Mouse (Mus musculus): ENCODE results near the gene Ace.

Gene Ace

DNA sequence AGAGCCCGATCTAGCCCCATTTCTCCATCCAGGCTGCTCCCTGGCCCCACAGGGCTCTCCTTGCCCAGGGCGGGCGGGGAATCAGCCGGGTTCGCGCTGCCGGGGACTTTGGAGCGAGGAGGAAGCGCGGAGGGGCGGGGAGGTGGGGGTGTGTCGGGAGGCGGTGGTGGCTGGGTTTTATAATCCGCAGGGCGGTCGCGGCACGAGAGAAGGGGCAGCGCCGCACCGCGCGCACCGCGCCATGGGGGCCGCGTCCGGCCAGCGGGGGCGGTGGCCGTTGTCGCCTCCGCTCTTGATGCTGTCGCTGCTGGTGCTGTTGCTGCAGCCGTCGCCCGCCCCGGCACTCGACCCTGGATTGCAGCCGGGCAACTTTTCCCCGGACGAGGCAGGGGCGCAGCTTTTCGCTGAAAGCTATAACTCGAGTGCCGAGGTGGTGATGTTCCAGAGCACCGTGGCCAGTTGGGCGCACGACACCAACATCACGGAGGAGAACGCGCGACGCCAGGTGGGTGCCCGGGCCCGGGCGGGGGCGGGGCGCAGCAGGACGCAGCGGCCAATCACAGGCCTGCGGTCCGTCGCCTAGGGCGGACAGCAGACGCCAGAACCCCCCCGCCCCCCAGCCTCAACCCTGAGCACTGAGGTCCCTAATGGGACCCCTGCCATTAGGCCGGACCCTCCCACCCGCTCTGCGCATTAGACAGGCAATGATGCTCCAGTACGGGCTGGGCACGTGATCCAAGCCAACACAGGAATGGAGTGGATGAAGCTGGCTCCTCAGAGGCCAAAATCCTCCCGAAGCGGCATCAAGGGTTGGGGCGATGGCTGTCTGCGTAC is at the start of gene Ace:
Gene Ace (plus strand): TSS at position 205 of the 834 bp plus-strand sequence.
- no peak for DNase-seq

DNA sequence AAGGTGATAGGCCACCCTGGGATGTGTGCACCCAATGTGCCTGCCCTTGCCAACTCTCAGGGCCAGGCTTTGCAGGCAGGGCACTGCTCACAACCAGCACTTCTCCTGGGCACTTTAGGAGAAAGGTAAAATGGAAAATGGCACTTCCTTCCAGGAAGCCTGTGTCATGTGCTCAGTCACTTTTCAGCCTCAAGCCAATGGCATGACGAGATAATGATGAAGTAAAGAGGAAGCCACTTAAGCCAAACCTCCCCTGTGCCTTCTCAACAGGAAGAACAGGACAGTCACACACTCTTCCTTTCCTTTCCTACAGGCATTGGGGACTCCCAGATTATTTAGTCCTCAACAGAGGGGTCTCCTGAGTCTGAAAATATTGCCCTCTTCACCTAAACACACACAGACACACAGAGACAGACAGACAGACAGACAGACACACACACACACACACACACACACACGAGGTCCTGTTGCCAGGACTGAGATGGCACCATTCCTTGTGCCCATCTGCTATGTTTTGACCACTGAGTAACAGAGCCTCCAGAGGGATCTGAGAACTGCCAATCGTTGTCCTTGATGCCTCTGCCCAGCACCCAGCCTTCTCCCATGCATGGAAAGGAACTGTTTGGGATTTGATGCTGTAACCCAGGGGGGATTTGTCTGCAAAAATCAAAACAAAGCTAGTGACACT is 47.5 kb upstream of the Ace start:
- DNase-seq, result no peak

DNA sequence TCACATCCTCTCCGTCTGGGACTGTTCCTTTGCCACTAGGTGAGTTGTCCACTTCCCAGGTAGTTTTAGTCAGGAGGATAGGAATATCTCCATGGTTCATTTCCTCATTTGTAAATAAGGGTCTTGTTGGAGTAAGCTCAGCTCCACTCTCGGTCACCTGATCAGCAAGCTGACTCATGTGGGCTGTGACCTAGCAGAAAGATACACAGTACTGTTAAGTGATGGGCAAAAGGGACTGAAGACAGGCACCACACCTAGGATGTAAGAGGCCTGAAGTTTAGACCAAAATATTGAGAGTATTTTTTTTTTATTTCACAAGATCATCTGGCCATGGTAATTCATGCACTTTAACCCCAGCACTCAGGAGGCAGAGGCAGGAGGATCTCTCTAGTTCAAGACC is 46.9 kb upstream of the Ace start:
- no peak for DNase-seq

DNA sequence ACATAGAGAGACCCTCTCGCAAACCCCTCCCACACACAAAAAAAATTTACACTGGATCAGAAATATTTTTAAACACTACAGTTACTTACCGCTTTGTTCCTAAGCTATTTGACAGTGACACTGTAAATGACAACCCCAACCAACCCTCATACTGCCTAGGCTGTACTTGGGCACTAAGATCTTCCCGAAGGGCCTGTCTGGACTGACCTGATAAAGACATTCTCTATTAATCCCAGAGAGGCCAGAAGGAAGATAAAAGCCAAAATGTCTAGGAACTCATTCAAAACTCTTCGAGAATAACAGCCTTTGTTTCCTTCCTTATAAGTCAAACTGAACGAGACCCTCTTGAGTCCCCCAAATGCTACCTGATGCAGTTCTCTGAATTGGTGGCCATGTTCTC is 46.5 kb upstream of the Ace start:
- no peak for DNase-seq

DNA sequence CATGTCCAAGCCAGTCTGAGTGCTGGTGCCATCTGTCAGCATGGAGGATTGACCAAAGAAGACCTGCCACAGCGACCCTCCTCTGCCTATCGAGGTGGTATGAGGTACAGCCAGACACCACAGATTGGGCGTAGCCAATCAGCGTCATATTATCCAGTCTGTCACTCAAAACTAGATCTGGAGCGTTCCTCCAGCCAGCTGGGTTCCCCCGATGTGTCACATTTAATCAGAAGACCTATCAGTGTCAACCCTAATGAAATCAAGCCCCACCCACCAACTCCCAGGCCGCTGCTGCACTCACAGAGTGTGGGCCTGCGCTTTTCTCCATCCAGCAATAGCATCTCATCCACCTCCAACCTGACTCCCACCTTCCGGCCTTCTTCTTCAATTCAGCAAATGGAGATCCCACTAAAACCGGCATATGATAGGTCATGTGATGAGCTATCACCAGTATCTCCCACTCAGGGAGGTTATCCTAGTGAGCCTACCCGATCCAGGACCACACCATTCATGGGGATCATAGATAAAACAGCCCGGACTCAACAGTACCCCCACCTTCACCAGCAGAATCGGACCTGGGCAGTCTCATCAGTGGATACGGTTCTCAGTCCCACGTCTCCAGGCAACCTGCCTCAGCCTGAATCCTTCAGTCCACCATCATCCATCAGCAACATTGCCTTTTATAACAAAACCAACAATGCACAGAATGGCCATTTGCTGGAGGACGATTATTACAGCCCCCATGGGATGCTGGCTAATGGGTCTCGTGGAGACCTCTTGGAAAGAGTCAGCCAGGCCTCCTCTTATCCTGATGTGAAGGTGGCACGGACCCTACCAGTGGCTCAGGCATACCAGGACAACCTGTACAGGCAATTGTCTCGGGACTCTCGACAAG is 44.7 kb upstream of the Ace start:
- DNase-seq, result peak; percentile 58

DNA sequence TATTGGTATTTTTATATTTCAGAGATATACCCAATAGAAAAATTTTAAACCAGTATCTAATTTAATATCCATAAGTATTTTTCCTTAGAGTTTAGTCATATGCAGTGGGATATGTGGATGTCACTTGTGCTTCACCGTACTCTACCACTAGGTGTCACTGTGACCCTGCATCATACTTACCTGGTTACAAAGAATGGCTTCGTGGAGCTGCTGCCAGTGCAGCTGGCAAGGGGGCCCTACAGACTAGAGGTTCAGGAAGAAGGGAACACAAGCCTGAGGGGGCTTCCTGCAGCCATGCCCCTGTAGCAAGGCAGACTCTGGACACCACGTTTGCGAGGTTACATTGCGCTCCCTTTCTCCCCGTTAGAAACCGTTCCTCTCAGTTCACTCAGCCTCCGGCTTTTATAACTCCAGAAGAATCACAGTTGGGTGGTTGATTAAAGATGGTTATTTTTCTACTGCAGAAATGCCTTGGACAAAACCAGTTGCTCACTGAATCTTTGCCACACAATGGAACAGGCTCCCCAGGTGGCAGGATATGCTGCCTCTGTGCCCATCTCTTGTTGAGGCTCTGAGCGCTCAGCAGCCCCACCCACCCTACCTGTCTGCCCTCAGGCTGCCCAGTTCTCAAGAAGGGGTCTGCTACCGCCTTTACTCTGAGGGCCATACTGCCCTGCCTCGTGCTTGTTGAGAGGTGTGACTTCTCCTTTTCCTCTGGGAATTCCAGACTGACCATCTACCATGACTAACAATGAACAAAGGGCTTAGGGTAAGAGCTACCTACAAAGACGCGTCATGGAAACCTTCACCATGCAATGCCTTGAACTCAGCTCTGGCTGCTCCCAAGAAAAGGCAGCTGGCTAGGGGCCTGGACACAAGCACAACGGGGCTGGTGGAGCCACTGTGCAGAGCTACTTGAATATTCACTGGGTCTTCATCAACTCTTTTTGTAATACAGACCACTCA is 40.4 kb upstream of the Ace start:
- DNase-seq, result peak; percentile 75

DNA sequence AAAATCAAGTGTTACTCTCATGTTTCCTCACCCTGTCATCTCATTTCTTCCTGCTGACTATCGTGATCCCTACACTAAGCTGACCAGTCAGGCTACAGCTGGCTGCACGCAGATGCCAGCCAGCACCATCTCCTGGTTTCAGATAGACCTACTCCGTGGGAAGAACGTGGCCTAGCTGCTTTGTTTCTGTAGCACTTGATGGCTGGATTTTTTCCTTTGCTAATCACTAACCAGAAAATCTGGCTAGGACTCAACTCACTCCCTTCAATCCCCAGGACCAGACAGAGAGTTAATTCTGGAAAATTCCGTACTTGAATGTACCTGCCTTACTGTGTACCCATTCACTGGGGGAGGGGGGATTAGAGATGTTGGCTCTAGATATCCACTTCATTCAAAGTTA is 39.6 kb upstream of the Ace start:
- no peak for DNase-seq

DNA sequence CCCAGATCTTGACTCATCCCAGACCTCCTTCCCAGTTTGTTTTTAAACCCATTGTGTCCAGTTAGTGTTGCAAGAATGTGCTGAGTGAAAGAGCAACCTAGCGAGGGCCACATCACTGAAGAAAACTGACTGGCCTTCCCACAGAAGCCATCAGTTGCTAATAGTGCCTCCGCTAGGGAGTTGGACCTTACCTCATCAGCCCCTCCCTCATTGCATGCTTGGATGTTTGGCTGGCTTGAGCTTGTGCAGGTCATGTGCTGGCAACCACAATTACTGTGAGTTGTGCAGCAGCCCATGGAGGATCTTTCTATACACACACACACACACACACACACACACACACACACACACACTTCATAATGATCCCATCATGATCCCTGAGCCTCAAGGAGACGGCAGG is 36.4 kb upstream of the Ace start:
- no peak for DNase-seq

DNA sequence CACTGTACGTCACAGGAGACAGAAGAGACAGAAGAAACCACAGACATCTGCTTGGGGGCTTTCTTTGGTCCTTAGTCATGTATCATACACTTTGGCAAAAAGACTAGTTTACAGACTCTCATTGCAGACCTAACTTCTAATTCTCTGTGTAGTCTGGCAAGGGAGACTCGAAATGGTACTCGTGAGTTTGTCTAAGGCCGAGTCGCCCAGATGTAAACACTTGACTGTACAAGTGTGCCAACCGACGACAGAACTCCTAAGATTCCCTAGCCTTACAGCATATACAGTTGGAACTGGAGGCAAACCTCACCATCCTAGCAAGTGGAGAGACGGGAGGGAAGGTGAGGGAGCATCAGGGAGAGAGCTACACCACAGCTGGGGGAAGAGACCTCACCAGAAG is 34.0 kb upstream of the Ace start:
- DNase-seq, result no peak

DNA sequence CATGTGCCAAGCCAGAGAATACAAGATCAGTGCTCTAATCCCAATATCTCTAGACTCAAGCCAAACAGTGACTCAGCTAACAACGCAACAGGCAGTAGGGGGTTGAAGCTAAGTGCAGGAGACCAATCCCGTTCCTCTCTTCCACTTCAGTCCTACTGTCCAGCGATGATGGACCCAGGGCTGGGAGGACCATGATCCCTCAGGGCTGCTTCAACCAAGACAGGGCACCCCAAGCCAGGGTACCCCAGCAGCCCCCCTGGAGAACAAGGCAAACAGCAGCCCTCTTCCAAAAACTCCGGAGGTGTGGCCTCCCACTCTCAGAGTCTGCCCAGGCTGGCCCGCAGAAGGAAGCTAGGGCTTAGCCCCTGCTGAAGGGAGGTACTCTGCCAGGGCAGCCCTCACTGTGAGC is 33.4 kb upstream of the Ace start:
- DNase-seq, result no peak

DNA sequence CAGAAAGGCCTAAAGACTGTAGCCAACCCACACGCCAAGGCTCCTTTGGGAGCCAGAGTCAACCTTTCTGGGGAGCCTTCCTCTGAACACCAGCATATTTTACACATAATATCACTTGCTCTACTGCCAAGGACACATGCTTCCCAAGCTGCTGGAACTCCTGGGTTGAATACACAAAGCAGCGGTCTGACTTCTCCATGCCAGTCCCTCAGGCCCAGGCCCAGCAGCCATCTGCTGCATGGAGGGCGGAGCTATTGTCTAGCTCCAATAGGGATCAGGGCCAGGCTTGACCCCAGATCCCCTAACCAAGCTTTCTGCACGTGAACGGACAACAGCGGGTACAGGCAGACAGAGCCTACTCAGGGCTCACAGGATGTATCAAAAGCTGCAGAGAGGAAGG is 32.9 kb upstream of the Ace start:
- DNase-seq, result no peak

DNA sequence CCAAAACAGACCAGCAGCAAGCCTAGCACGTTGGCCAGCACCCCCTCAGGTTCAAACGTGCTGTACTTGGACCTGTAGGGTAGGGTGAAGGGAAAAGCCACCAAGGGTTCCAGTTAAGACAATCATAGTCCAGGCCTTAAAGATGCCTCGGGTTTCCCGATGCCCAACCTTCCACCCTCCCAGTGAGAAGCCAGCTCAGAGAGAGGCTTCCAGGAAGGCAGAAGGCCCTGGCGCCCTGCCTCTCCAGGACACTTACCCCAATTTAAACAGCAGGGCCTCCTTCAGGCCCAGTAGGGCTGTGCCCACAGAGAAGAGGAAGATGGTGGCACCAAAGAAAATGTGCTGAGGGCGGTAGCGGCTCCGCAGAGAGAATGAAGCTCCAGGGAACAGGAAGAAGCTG is 32.2 kb upstream of the Ace start:
- DNase-seq, result no peak

DNA sequence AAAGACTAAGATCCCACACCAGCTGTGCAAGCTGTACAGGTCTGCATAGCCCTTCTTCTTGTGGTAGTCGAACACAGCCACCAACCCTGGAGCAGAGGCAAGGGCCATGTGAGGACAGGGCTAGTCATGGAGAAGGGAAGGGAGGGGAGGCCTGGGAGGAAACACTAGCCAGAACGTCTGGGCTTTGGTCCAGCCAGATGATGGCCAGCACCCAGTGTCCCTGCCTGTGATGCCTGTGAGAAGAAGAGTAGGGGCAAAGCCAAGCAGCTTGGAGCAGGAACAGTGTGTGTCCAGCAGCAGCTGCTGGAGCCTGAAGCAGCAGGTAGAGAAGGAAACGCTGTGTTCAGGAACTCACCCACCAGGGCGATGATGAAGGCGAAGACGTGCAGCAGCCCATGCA is 31.5 kb upstream of the Ace start:
- DNase-seq, result peak; percentile 53

DNA sequence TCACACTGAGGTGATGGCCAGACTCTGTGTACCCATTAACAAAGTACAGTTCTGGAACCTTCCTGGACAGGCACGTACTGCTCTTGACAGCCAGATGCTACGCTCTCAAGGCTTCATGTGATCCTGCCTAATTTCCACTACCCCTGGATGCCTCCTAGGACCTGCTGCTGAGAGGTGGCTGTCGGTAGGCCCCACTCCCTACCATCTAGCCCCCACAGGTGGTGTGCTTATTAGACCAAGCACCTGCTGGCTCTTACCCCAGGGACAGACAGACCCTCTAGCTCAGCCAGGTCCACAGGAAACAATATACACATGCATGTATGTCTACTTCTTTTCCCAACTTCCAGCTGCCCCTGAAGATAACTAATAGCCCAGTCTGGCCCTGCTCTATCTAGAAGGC is 30.8 kb upstream of the Ace start:
- DNase-seq, result no peak

DNA sequence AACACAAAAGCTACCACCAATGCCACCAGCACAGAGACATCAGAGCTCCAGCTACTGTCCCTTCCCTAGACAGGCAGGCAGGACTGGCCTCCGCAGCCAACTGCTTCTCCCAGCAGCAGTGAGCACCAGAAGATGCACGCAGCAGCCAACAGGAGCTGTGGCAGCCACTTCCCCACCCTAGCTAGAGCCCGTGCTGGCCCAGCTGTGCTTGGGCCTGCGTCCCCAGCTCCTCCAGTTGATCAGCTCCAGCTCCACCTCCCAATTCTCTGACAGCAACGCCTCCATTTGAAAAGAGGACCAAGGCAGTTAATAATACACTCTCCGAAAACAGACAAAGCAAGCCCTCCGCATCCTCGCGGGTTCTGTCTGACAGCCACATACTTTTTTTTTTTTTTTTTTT is 29.0 kb upstream of the Ace start:
- DNase-seq, result peak; percentile 41

DNA sequence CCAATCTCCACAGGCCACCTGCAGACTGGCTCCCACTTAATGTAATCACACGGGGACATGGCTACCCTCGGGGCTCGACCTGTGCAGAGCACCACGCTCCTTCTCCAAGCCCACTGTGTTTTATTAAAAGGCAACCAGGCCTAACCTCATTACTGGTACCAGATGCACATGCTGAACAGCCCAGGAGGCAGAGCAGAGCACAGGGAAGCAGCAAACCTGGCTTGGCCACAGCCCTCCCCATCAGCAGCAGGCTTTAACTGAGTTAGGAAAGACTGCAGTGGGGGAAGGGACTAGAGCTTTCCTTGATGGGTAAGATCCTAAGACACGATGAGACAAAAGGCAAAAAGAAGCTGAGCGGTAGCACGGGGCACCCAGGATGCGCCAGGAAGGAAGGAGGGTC is 25.8 kb upstream of the Ace start:
- DNase-seq, result no peak

DNA sequence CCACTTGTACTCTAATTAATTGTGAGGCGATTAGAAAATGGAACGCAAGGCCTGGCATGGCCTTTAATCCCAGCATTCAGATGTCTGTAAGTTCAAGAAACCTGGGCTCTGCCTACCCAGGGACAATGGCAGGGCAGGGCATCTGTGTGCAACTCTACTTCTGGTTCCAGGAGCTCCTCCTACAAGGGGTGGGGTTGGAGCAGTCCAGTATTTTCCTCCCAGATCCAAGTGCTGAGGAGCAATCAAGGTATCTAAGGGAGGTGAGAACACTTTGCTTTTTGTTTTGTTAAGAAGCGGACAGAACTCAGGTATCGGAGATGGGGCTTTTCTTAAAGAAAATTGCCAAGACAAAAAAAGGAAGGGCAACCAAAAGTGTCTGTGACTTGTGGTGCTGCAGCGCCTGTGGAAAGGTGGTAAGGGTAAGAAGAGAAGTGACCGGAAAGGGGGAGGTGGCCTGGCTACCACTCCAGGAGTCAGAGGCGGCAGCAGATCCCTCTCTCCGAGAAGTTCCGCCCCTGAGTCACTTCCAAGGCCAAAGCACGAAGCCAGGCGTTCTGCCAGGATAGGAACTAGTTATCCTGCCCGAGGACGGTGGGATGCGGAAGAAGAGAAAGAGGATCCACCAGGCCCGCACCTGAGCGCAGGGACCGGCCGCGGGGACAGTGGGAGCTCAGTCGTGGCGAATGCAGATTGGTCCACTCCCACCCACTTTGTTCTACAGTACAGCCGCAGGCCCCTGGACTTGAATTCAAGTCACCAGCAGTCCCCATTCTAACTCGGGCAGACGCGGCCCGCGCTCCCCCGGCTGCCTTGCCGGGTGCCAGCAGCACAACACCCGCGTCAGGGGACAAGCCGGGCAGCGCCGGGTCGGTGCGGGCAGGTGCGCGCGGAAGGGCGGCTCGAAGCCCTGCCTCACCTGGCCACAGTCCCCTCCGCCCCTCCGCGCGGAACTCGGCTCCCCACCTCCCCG is 24.3 kb upstream of the Ace start:
- DNase-seq, result peak; percentile 40

DNA sequence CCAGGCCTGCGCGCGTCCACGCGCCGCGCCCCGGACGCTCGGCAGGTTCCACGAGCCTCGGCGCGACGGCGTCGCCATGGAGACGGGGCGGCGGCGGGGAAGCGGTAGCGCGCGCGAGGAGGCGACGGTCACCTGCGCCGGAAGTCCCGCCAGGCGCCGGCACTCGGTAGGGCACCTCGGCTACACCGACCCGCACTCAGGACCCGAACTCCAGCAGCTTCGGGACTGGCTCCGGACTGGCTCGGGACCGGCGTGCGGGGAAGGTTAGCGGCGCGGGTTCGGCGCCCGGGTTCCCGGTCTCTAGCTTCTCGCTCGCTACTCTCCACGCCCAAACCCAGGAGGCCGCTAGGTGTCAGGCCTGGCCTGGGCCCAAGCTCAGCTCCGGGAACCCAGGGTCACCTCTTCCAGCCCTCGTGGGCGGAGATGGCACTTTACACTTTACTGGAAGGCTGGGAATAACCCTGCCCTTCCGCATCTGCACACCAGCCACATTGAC is 23.6 kb upstream of the Ace start:
- DNase-seq, result peak; percentile 85

DNA sequence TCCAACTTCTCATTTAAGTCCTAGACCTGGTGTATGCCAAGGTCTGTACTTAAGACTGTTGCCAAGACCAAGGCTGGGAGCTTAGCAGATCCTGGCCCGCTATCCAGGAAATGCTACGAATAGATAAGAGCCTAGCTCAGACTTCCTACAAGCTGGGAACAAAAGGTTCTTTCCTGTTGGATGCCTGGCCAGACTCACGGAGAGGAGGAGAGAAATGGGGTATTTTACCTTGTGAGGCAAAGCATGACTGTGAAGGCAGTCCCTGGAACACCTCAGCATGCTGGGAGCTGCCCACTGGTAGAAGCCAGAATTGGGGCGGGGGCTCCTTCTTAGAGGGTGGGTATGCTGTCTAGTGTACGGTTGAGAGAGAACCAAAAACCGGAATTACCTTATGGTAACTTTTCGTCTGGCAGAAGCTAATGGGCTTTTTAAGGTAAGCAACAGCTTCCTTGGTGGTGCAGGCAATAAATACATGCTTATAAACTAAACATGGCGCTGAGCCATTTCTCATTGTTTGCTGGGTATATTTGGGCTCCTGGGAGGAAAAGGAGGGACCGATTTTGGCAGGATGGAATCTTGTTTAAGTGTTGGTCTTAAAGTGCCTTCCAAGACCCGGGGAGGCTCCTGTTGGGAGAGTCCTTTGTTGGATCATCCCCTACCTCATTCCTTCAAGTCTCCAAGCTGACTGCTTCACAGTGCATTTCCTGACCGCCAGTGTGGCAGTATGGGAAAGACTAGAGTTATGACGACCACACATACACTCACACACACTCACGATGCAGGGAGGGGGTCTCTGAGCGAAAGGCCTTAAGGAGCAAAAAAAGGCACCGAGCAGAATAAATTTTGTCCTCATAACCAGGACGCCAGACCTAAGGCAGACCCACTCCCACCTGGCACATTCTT is 22.7 kb upstream of the Ace start:
- no peak for DNase-seq

DNA sequence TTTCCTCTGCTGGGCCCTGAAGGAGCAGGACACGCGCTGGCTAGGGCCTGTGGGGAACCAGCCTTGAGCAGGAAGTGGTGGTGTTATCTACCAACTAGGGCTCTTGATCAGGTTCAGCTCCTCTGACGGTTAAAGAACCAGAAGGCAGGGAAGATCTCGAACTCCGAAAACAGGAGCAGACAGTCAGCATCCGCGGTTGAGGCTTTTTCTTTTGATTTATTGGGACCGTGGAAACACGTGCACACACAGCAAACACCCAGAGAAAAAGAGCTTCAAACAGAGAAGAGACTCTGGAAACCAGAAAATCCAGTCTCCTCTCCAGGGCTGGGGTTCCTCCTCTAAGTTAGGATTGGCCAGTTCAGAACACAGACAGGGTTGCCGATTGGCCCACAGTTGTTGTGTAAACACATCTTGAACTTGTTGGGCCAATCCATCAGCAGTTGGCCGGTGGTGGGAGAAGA is 21.0 kb upstream of the Ace start:
- no peak for DNase-seq

Measured in right cerebral cortex, adult 18-20 months (tissue).